Mouse (Mus musculus) liver, embryonic 16.5 days (tissue): ENCODE measurements around the gene Hyal3. TPM values are rescaled to one million over a fixed set of nuclear protein-coding genes. Genes with fewer than 3 reads are reported as not detected.
A peak's percentile ranks its signal among the peaks of the same experiment; 100 is the strongest.
"Not testable (repeated sequence)": the region's sequence is repeated elsewhere in the genome, so short reads cannot be mapped to it uniquely, and the experiment has no call there.

Source experiments
- ATAC-seq: fragments of 200-750 bp; cut with Nextera tagmentation; 2 replicates; pipeline ENCODE4 v1.8.0; 2017; ENCODE audit warnings: low read depth, mild to moderate bottlenecking, moderate number of reproducible peaks, moderate library complexity
- H3K27ac ChIP-seq: fragments of 300-500 bp; sonication (generic); 2 replicates; pipeline ENCODE4 v1.5.1; 2014; ENCODE audit warnings: mild to moderate bottlenecking, low read length
- H3K27me3 ChIP-seq: fragments of 300-500 bp; sonication (generic); 2 replicates; pipeline ENCODE4 v1.6.1; 2014; ENCODE audit warnings: low read depth, low read length, mixed read lengths; ENCODE audit not compliant: control insufficient read depth, insufficient read depth
- H3K36me3 ChIP-seq: fragments of 300-500 bp; sonication (generic); 2 replicates; pipeline ENCODE4 v1.6.1; 2014; ENCODE audit warnings: mild to moderate bottlenecking; ENCODE audit not compliant: control insufficient read depth, insufficient read depth
- H3K4me1 ChIP-seq: fragments of 300-500 bp; sonication (generic); 2 replicates; pipeline ENCODE4 v1.6.1; 2014; ENCODE audit warnings: low read depth, low read length, mixed read lengths; ENCODE audit not compliant: control insufficient read depth
- H3K4me2 ChIP-seq: fragments of 300-500 bp; sonication (generic); 2 replicates; pipeline ENCODE4 v1.6.1; 2014; ENCODE audit warnings: low read depth, low read length, mixed read lengths
- H3K4me3 ChIP-seq: fragments of 300-500 bp; sonication (generic); 2 replicates; pipeline ENCODE4 v1.5.1; 2014; ENCODE audit warnings: low read depth, mild to moderate bottlenecking, low read length
- H3K9ac ChIP-seq: fragments of 300-500 bp; sonication (generic); 2 replicates; pipeline ENCODE4 v1.6.1; 2014; ENCODE audit warnings: low read depth, low read length
- H3K9me3 ChIP-seq: fragments of 300-500 bp; sonication (generic); replicated peaks from 2 replicates; pipeline ENCODE4 v1.6.1; 2016; ENCODE audit warnings: low read length; ENCODE audit not compliant: control insufficient read depth
- WGBS: fragments of 180-500 bp; shearing (Covaris S2); extraction: QIAGEN DNeasy Blood & Tissue Kit; methylation state at CpG from one replicate; pipeline ENCODE4 v1.1.7; 2014; ENCODE audit not compliant: insufficient replicate concordance; 5-methylcytosine and 5-hydroxymethylcytosine counted together
- polyA plus RNA-seq: library from polyadenylated mRNA; unstranded; fragments of >200 nt; fragmentation: Nextera tagmentation; extraction: Ambion mirVana; gene quantifications from 2 replicates; pipeline ENCODE4 v1.2.1, GENCODE M21; 2015

The Hyal3 gene
- polyA plus RNA-seq, 1 experiment from 2014 or later = 0.96 TPM

DNA sequence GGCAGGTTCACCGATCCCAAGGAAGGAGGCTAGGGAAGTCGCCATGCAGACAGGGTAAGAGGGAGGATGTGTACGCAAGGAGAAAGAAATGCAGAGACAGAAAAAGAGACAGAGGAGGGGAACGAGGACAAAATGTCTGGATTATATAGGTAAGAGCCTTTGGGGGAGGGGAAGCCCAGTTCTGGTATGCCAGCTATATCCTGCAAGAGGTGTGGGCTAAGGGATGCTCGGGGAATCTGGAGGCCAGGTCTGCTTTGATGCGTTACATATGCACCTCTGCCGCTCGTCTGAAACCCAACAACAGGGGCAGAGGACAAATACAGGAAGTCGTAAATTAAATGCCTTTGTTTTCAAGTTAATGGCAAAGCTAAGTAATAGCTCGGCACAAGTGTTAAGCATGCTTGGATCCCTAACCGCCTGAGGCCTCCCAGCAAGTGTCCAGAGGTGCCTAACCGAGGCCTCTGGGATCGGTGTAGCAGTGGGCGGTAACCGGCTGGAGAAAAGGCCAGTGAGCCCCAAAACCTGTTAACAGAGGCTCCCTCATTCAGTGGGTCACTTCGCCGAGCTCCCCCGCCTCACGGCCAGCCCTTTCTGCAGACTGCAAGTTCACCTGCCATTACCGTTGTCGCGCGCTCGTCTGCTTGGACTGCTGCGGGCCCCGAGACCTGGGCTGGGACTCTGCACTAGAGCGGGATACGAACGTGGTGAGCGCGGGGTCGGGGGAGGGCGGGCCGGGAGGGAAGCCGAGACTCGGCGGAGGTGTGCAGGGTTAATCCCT is 26.9 kb upstream of the Hyal3 start:
- Histone ChIP-seq H3K4me2 (peak overlapping the region; percentile 93), H3K27me3 (peaks cover 20% of the 10 kb centered on the region; the same call in 1 of the 2 replicates), H3K9me3 (no peaks in the 10 kb centered on the region), H3K4me1 (peaks cover 46% of the 10 kb centered on the region), H3K9ac (peak overlapping the region; percentile 69), H3K27ac (peak overlapping the region; percentile 37), H3K36me3 (peaks cover 13% of the 10 kb centered on the region), H3K4me3 (peak overlapping the region; percentile 80)
- WGBS = 4% methylated on average over 37 of the region's 37 CpGs
- ATAC-seq = peak; percentile 19

DNA sequence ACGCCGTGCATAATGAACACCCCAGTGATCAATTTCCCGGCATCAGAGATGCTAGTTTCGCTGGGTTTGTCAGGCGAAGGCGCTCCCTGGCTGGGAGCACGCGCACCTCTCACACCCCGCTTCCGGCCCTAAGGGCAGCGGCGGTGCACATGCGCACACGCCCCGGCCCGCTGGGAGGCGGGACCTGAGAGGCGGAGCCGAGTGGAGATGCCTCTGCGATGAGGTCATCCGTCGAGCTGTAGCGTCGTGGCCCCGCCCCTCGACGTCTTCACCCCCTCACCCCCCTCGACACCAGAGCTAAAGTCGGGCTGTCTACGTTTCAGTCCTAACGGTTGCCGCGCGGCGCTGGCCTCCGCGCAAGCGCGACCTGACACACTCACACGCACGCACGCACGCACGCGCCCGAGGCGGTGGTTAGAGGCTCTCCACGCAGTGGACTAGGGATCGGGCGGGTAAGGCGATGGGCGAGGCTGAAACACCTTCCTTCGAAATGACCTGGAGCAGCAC is 26.2 kb upstream of the Hyal3 start:
- Histone ChIP-seq H3K4me1 (peaks cover 46% of the 10 kb centered on the region), H3K9ac (peak overlapping the region; percentile 94), H3K9me3 (no peaks in the 10 kb centered on the region), H3K4me3 (peak overlapping the region; percentile 80), H3K4me2 (peak overlapping the region; percentile 93), H3K27ac (peak overlapping the region; percentile 94), H3K36me3 (peaks cover 19% of the 10 kb centered on the region), H3K27me3 (peaks cover 18% of the 10 kb centered on the region; the same call in 1 of the 2 replicates)
- WGBS = under 1% methylated on average over 53 of the region's 53 CpGs
- ATAC-seq = peak; percentile 88

DNA sequence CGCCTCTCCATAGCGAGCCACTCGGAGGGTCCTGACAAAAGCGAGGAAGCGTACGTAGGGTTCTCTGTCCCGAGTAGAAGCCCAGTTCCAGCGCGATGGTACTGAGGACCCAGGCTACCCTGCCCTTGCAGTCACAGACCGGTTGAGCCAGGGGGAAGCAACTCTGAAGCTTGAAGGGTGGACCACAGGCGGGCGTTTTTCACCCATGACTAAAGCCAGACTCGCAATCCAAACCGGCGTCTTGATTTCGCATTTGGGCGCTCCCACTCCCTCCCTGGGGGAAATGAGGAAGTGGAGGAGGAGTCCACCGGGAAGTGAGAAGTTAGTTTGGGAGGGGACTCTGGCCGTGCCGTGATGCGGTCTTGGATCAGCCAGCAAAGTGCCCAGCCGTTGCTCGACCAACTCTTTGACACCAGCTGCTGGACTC is 25.6 kb upstream of the Hyal3 start:
- peaks cover 13% of the 10 kb centered on the region; the same call in 1 of the 2 replicates for H3K27me3 ChIP-seq

DNA sequence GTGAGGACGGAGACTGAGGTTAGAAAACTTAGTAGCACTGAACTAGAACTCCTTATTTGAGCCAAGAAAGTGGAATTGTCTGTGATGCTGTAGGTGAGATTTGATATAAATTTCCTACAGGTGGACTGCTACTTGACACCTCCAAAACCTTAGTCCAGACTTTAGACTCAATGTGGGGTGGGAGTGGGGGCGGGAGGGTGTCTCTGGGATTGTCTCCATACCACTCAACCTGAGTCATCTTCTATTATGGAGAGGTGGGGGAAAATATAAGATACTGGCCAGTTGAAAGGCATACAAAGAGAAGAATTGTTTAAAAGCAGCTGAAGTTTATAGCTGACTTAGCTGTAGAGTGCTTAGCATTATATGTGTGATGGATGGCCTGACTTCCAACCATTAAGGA is 24.9 kb upstream of the Hyal3 start:
- no peak for ATAC-seq
- peaks cover 46% of the 10 kb centered on the region for H3K4me1 ChIP-seq

More for the DNA sequence above, 25.6 kb upstream of the Hyal3 start:
- H3K36me3 ChIP-seq = peaks cover 26% of the 10 kb centered on the region
- peak; percentile 2 for ATAC-seq
- H3K9ac ChIP-seq = peak overlapping the region; percentile 94
- peak overlapping the region; percentile 93 for H3K4me2 ChIP-seq
- H3K4me3 ChIP-seq = peak overlapping the region; percentile 80
- H3K9me3 ChIP-seq = no peaks in the 10 kb centered on the region
- peaks cover 46% of the 10 kb centered on the region for H3K4me1 ChIP-seq
- H3K27ac ChIP-seq = peak overlapping the region; percentile 94
- WGBS = 0% methylated on average over 23 of the region's 23 CpGs

DNA sequence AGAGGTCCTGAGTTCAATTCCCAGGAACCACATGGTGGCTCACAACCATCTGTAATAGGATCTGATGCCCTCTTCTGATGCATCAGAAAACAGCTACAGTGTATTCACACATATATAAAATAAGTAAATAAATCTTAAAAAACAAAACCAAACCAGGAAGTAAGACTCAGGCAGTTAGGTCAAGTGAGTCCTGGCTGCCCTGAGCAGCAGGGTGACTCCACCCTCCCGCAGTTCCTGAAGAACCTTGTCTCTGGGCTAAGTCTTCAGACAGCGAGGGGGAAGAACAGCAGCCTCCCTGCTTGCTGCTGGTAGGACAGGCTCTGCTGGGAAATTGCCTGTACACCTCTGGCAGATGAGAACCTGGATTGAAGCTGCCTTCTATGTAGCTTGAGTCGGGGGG is 24.3 kb upstream of the Hyal3 start:
- Histone ChIP-seq H3K36me3 (peaks cover 35% of the 10 kb centered on the region), H3K4me2 (peak overlapping the region; percentile 93), H3K9ac (peak overlapping the region; percentile 94; the same call in 1 of the 2 replicates), H3K4me3 (peak overlapping the region; percentile 80), H3K4me1 (peaks cover 40% of the 10 kb centered on the region), H3K27ac (peak overlapping the region; percentile 13), H3K27me3 (peaks cover 9% of the 10 kb centered on the region; the same call in 1 of the 2 replicates), H3K9me3 (no peaks in the 10 kb centered on the region)
- ATAC-seq = no peak
- WGBS = 38% methylated on average over 3 of the region's 3 CpGs

More for the DNA sequence above, 24.9 kb upstream of the Hyal3 start:
- Histone ChIP-seq H3K4me3 (peak overlapping the region; percentile 80), H3K36me3 (peaks cover 30% of the 10 kb centered on the region), H3K27me3 (peaks cover 9% of the 10 kb centered on the region; the same call in 1 of the 2 replicates), H3K9ac (peak overlapping the region; percentile 94), H3K27ac (peak overlapping the region; percentile 94), H3K4me2 (peak overlapping the region; percentile 93), H3K9me3 (no peaks in the 10 kb centered on the region)
- 19% methylated on average over 2 of the region's 2 CpGs for WGBS

DNA sequence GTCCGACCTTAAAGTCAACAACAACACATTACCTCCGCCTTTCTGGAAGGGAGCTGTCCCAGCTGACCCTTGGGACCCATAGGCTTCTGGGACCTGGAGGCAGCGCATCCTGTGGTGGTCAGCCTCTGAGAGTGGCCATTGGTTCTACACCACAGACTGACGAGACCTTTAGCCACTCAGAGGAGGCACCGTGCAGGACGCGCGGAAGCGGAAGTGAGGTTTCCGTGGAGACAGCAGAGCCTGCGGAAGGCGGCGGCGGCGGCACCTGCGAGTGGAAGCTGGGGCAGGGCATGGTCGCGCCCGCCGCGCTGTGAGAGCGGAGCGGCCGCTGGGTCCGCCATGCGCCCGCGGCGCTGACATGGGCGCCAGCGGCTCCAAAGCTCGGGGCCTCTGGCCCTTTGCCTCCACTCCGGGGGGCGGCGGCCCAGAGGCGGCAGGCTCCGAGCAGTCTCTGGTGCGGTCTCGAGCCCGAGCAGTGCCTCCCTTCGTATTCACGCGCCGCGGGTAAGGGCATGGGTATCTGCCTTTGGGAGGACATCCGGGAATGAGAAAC is 17.5 kb upstream of the Hyal3 start, which contains the start of gene Tusc2:
Gene Tusc2 (plus strand): TSS at position 227 of the 553 bp plus-strand sequence.
- H3K27me3 ChIP-seq = no peaks in the 10 kb centered on the region
- no peaks in the 10 kb centered on the region for H3K9me3 ChIP-seq
- peak within 1 kb of the TSS; percentile 92 for H3K4me3 ChIP-seq
- under 1% methylated on average over 46 of the region's 46 CpGs for WGBS
- H3K9ac ChIP-seq = peak within 1 kb of the TSS; percentile 92
- peak within 1 kb of the TSS; percentile 83 for H3K27ac ChIP-seq
- H3K4me2 ChIP-seq = peak within 1 kb of the TSS; percentile 87
- peaks cover 35% of the 10 kb centered on the region for H3K36me3 ChIP-seq
- peaks cover 40% of the 10 kb centered on the region for H3K4me1 ChIP-seq
- ATAC-seq = peak; percentile 96

DNA sequence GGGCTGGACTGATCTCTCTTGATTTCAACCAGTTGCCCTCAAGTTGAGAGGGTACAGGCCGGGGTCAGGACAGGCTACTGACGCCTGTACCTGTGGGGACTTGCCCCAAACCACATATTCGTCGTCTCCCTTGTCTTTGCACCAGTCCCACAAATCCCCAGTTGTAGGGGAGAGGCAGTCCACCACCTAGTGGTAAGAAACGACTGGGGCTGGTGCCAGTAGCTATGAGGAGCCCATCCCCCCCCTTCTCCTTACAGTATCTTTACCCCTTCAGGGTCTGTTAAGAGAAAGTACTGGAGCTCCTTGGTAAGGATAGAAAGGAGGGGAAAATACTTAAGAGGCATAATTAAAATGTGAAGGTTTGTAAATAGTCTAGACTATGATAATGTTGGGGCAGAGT is 15.1 kb upstream of the Hyal3 start:
- peaks cover 53% of the 10 kb centered on the region for H3K4me1 ChIP-seq
- H3K9me3 ChIP-seq, H3K9ac ChIP-seq, H3K4me2 ChIP-seq, H3K27me3 ChIP-seq, ATAC-seq, H3K27ac ChIP-seq, H3K4me3 ChIP-seq: not testable (repeated sequence)
- peaks cover 14% of the 10 kb centered on the region for H3K36me3 ChIP-seq
- WGBS = 44% methylated on average over 5 of the region's 5 CpGs

DNA sequence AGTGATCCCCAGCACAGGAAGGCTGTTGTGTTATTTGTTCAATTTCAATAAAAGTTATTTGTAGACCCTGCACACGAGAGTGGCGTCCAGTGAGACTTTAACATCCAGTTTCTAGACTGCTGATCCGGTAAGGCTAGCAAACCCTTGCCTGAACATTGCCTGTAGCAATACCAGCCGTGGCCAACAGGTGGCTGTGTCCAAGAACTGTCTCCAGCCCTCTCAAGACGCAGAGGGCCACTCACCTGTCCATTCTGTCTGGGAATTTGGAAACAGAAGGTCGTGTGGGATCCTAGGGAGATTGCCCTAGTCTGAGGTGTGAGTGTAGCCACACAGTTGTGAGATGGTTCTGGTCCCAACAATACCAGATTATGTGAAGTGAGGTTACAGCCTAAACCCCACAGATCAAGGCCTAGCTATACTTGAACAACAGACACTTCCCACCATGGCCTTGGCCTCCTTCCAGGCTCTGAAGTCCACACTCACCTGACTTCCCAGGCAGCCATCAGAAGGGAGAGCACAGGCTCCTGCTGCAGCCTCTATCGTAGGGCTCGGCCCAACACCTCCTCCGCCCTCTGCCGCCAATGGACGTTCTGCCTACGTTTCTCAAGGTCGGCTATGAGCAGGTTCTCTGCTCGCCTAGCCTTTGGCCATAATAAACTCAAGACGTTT is 14.4 kb upstream of the Hyal3 start:
- 48% methylated on average over 15 of the region's 15 CpGs for WGBS

More for the DNA sequence above, 14.4 kb upstream of the Hyal3 start:
- no peak overlapping the region for H3K4me3 ChIP-seq
- H3K27ac ChIP-seq = peak overlapping the region; percentile 92
- no peaks in the 10 kb centered on the region for H3K27me3 ChIP-seq
- no peaks in the 10 kb centered on the region for H3K9me3 ChIP-seq
- no peak overlapping the region for H3K9ac ChIP-seq
- H3K4me1 ChIP-seq = peaks cover 60% of the 10 kb centered on the region
- peak overlapping the region; percentile 17; the same call in 1 of the 2 replicates for H3K4me2 ChIP-seq
- peaks cover 10% of the 10 kb centered on the region for H3K36me3 ChIP-seq
- no peak for ATAC-seq
